Mouse (Mus musculus): ENCODE data around the gene Crmp1. TPM values are rescaled to one million over a fixed set of nuclear protein-coding genes. Genes with fewer than 3 reads are reported as not detected.

The Crmp1 gene
- total RNA-seq (2017), result 0.29 to 0.68 TPM in 2 of 3 replicates, not detected in the other

- ATAC-seq (replicated peaks; ENCODE audit: insufficient number of reproducible peaks, low FRiP score, low TSS enrichment, poor library complexity, severe bottlenecking), result no peak
Measured at GRCm38 (mm10) chr5:37241651-37242151, at the start of gene Crmp1. Gene Crmp1, plus strand, starts transcription at chr5:37241940.

DNA sequence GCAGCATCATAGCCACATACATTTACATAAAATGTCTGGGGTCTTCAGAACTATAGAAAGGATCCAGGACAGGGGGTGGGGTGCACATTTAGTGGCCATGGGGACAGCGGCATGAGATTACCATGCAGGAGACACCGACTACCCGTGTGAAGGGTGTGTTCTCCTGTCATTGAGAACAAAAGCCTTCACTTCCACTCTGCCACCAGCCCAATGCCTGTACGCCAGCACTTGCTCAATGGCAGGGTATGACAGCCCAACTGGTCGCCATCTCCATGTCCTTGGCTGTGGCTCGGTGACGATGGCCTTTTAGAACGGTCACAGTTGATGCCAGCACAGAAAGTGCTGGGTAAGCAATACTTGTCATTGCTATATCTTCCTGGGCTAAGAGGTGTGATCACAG is 45.5 kb upstream of the Crmp1 start:
- ATAC-seq (replicated peaks; ENCODE audit: insufficient number of reproducible peaks, low FRiP score, low TSS enrichment, poor library complexity, severe bottlenecking), result no peak

- no peak for ATAC-seq (replicated peaks; ENCODE audit: insufficient number of reproducible peaks, low FRiP score, low TSS enrichment, poor library complexity, severe bottlenecking)
Measured at GRCm38 (mm10) chr5:37196666-37197250, 45.0 kb upstream of the Crmp1 start.

- no peak for ATAC-seq (replicated peaks; ENCODE audit: insufficient number of reproducible peaks, low FRiP score, low TSS enrichment, poor library complexity, severe bottlenecking)
Measured at GRCm38 (mm10) chr5:37197423-37197822, 44.3 kb upstream of the Crmp1 start.

- no peak for ATAC-seq (replicated peaks; ENCODE audit: insufficient number of reproducible peaks, low FRiP score, low TSS enrichment, poor library complexity, severe bottlenecking)
Measured at GRCm38 (mm10) chr5:37198011-37198688, 43.6 kb upstream of the Crmp1 start.

GRCm38 (mm10) chr5:37202285-37202684 is 39.5 kb upstream of the Crmp1 start:
- ATAC-seq (replicated peaks; ENCODE audit: insufficient number of reproducible peaks, low FRiP score, low TSS enrichment, poor library complexity, severe bottlenecking), result no peak

- ATAC-seq (replicated peaks; ENCODE audit: insufficient number of reproducible peaks, low FRiP score, low TSS enrichment, poor library complexity, severe bottlenecking), result no peak
Measured at GRCm38 (mm10) chr5:37204886-37205285, 36.9 kb upstream of the Crmp1 start.

DNA sequence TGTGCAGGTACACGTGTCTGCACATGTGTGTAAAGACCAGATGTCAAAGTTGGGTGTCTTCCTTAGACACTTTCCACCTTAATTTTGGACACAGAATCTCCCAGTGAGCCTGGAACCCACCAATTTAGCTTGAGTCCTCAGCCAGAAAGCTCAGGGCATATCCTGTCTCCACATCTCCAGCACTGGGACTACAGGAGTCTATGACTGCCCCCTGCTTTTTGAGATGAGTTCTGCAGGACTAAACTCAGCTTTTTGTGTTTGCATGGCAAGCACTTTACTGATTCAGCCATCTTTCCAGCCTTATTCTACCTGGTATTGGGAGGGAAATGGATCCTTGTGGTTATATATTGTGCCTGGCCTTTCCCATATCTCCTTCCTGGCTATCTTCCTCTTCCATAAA is 36.3 kb upstream of the Crmp1 start:
- no peak for ATAC-seq (replicated peaks; ENCODE audit: insufficient number of reproducible peaks, low FRiP score, low TSS enrichment, poor library complexity, severe bottlenecking)

- no peak for ATAC-seq (replicated peaks; ENCODE audit: insufficient number of reproducible peaks, low FRiP score, low TSS enrichment, poor library complexity, severe bottlenecking)
Measured at GRCm38 (mm10) chr5:37206364-37206763, 35.4 kb upstream of the Crmp1 start.

- no peak for ATAC-seq (replicated peaks; ENCODE audit: insufficient number of reproducible peaks, low FRiP score, low TSS enrichment, poor library complexity, severe bottlenecking)
Measured at GRCm38 (mm10) chr5:37212938-37213708, 28.6 kb upstream of the Crmp1 start.

GRCm38 (mm10) chr5:37213709-37214103 is 28.0 kb upstream of the Crmp1 start:
- no peak for ATAC-seq (replicated peaks; ENCODE audit: insufficient number of reproducible peaks, low FRiP score, low TSS enrichment, poor library complexity, severe bottlenecking)

DNA sequence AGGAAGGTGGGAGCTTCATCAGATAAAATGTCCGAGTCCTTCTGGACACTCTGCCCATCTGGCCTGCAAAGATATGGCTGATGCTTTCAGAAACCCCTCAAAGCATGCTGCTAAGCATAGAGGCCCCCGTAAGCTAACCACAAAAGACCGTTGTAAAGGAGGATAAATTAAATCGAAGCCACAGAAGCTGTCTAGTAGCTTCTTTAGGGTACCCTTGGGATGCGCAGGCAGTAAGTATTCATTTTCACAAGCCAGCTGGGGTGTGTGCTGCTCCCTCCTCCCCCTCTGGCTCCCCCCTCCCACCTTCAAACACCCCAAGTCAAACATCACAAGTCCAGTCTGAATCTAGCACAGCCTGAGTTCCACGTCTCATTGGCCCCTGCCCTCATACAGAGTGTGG is 27.1 kb upstream of the Crmp1 start:
- ATAC-seq (replicated peaks; ENCODE audit: insufficient number of reproducible peaks, low FRiP score, low TSS enrichment, poor library complexity, severe bottlenecking), result no peak

DNA sequence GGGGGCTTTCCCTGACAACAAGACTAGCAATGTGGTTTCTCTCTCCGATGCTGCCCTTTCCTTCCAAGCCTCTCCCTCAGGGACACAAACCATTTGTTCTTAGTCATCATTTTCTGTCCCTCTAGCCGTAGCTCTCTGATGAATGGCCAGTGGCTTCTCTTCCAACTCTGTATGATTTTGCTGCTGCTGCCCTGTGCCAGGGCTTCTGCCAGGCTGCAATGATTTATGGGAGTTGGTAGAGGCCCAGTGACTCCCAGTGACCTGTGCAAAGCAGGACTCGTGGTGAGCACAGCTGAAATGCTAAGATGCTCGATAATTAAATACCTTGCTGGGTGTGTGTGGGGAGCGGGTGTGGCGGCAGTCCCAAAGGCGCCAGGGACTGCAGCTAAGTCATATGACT is 26.5 kb upstream of the Crmp1 start:
- ATAC-seq (replicated peaks; ENCODE audit: insufficient number of reproducible peaks, low FRiP score, low TSS enrichment, poor library complexity, severe bottlenecking), result no peak

- ATAC-seq (replicated peaks; ENCODE audit: insufficient number of reproducible peaks, low FRiP score, low TSS enrichment, poor library complexity, severe bottlenecking), result no peak
Measured at GRCm38 (mm10) chr5:37219615-37220014, 22.1 kb upstream of the Crmp1 start.

DNA sequence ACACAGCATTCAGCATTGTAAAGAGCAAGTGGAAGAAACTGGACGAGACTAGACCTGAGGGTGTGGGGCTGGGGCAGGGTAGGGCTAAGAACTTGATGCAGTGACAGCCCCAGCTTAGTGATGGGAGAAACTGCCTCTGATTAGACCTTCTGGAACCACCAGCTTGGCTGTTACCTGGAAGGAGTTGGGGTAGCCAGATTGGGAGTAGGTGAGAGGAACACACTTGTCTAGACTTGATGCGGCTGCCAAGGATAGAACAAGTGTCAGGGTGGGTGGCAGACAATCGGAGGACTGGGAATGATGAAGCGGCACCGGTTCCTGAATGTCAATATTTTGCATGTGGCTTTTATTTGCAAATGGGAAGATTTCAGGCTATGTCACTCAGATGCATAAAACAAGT is 21.2 kb upstream of the Crmp1 start:
- no peak for ATAC-seq (replicated peaks; ENCODE audit: insufficient number of reproducible peaks, low FRiP score, low TSS enrichment, poor library complexity, severe bottlenecking)

DNA sequence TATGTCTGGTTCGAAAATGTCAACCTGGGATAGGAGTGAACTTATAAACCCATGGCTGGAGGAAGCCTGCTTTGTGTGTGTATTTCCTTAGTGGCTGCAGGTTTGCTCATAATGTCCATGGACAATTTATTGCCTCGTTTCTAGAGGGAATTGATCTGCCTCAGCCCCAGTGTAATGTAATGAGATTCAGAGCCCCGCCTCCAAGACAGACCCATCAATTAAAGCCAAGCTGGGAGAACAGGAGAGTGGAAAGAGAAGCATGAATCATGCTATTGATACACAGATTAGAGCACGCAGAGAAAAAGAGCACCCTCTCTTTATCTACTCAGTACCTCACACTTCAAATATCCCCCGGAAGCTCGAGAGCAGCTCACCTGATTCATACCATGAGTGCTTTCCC is 20.2 kb upstream of the Crmp1 start:
- no peak for ATAC-seq (replicated peaks; ENCODE audit: insufficient number of reproducible peaks, low FRiP score, low TSS enrichment, poor library complexity, severe bottlenecking)

GRCm38 (mm10) chr5:37222316-37222715 is 19.4 kb upstream of the Crmp1 start:
- ATAC-seq (replicated peaks; ENCODE audit: insufficient number of reproducible peaks, low FRiP score, low TSS enrichment, poor library complexity, severe bottlenecking), result no peak

DNA sequence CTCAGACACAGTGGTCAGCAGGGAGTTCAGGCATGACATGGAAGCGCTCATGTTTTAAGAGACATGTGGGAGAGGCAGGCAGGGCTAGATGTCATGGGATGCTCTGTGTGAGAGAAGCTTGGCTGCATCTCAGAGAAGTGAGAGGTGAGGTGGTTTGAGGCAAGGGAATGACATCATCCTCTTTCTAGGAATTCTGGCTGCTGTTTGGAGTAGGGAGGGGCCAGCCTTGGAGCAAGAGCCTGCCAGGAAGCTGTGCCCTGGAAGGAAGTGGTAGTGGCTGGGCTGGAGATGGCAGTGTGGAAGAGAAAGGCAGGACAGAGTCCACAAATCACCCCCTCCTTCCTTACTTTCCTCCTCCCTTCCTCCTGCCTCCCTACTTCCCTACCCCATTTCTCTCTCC is 16.0 kb upstream of the Crmp1 start:
- ATAC-seq (replicated peaks; ENCODE audit: insufficient number of reproducible peaks, low FRiP score, low TSS enrichment, poor library complexity, severe bottlenecking), result no peak

- no peak for ATAC-seq (replicated peaks; ENCODE audit: insufficient number of reproducible peaks, low FRiP score, low TSS enrichment, poor library complexity, severe bottlenecking)
Measured at GRCm38 (mm10) chr5:37227956-37228680, 13.6 kb upstream of the Crmp1 start.

Data from monocyte, adult 5-6 weeks (primary cell).